Mouse (Mus musculus): ENCODE measurements at regions not wholly inside any gene's neighbourhood (a gene's known extent, or its start where the extent isn't known, plus 50 kb on each side); places are given as distances from the start of the nearest gene placed in this dataset.

- Histone ChIP-seq H3K9me3 (replicated peaks; ENCODE audit: low read length) (no peaks in the 10 kb centered on the region), H3K4me2 (ENCODE audit: insufficient read depth, low read depth, poor library complexity, severe bottlenecking) (no peak overlapping the region), H3K4me1 (ENCODE audit: control insufficient read depth in 1 of 2, insufficient read depth in 2 of 2) (no peaks in the 10 kb centered on the region), H3K9ac (ENCODE audit: insufficient read depth, low read depth) (no peak overlapping the region), H3K27me3 (replicated peaks) (no peaks in the 10 kb centered on the region), H3K4me3 (replicated peaks in 1 of 3; ENCODE audit: low read depth in 2 of 3, low read length in 2 of 3, poor library complexity in 1 of 3) (no peak overlapping the region), H3K79me2 (replicated peaks; ENCODE audit: control insufficient read depth, extremely low read depth, insufficient read depth, poor library complexity, severe bottlenecking) (no peaks in the 10 kb centered on the region), H3K27ac (ENCODE audit: insufficient read depth, low read depth) (no peak overlapping the region), H3K36me3 (replicated peaks in 1 of 2; ENCODE audit: control insufficient read depth in 1 of 2, insufficient read depth in 1 of 2, low read length in 1 of 2) (no peaks in the 10 kb centered on the region)
- no peak for TF ChIP-seq MAFK (IDR thresholded peaks at IDR 0.05; ENCODE audit: insufficient replicate concordance, low read length)
- TF ChIP-seq RCOR1 (conservative IDR thresholded peaks at IDR 0.05; ENCODE audit: low read depth, low read length) = no peak
- no peak for TF ChIP-seq CHD2 (IDR thresholded peaks at IDR 0.05; ENCODE audit: low read length)
- no peak for TF ChIP-seq E2F4 (IDR thresholded peaks at IDR 0.05; ENCODE audit: insufficient replicate concordance, low read depth, low read length)
- no peak for TF ChIP-seq HCFC1 (IDR thresholded peaks at IDR 0.05; ENCODE audit: low read depth, low read length)
- no peak for TF ChIP-seq ETS1 (conservative IDR thresholded peaks at IDR 0.05; ENCODE audit: low read depth, low read length)
- TF ChIP-seq TBP (conservative IDR thresholded peaks at IDR 0.05; ENCODE audit: low read depth, low read length) = no peak
- no peak for TF ChIP-seq MXI1 (IDR thresholded peaks at IDR 0.05; ENCODE audit: low read depth, low read length)
- no peak for DNase-seq (ENCODE audit: extremely low read depth)
- in situ Hi-C loops (cut with MboI; ENCODE audit: low pct_ligation_motif_present, low pct_unique_long_range_greater_than_20kb, low sequenced_read_pairs) = no loop called here
- dilution Hi-C loops (cut with MboI; ENCODE audit: extremely low pct_ligation_motif_present, extremely low pct_unique_long_range_greater_than_20kb, low sequenced_read_pairs) = no loop called here
Observed at GRCm38 (mm10) chr4:56636265-56636664, 103.6 kb upstream of the Gm26657 start.

- in situ Hi-C loops (cut with MboI; ENCODE audit: low pct_ligation_motif_present, low pct_unique_long_range_greater_than_20kb, low sequenced_read_pairs) = no loop called here
- no peaks in the 10 kb centered on the region for H3K27me3 ChIP-seq (replicated peaks)
Observed at GRCm38 (mm10) chr4:56633528-56633927, 106.3 kb upstream of the Gm26657 start.

GRCm38 (mm10) chr4:56630251-56630650, 109.6 kb upstream of the Gm26657 start:
- no peak overlapping the region for H3K4me3 ChIP-seq (replicated peaks in 1 of 3; ENCODE audit: low read depth in 2 of 3, low read length in 2 of 3, poor library complexity in 1 of 3)
- dilution Hi-C loops (cut with MboI; ENCODE audit: extremely low pct_ligation_motif_present, extremely low pct_unique_long_range_greater_than_20kb, low sequenced_read_pairs) = no loop called here

More at GRCm38 (mm10) chr4:56633528-56633927, 106.3 kb upstream of the Gm26657 start:
- H3K27ac ChIP-seq (ENCODE audit: insufficient read depth, low read depth) = no peak overlapping the region
- H3K79me2 ChIP-seq (replicated peaks; ENCODE audit: control insufficient read depth, extremely low read depth, insufficient read depth, poor library complexity, severe bottlenecking) = no peaks in the 10 kb centered on the region
- TF ChIP-seq SIN3A (IDR thresholded peaks at IDR 0.05; ENCODE audit: low read length) = no peak
- no peak for TF ChIP-seq CHD1 (IDR thresholded peaks at IDR 0.05; ENCODE audit: low read depth, low read length)
- TF ChIP-seq MYC (IDR thresholded peaks at IDR 0.05; ENCODE audit: low read depth, low read length) = no peak
- no peak for TF ChIP-seq GABPA (IDR thresholded peaks at IDR 0.05; ENCODE audit: insufficient replicate concordance, low read depth, low read length)
- TF ChIP-seq PAX5 (IDR thresholded peaks at IDR 0.05; ENCODE audit: low read length) = no peak
- no peak for TF ChIP-seq ZNF384 (IDR thresholded peaks at IDR 0.05; ENCODE audit: low read depth, low read length)
- TF ChIP-seq CHD2 (IDR thresholded peaks at IDR 0.05; ENCODE audit: low read length) = no peak
- TF ChIP-seq CTCF (conservative IDR thresholded peaks at IDR 0.05 in 1 of 2, IDR thresholded peaks at IDR 0.05 in 1 of 2; ENCODE audit: low read depth in 2 of 2, low read length in 2 of 2) = no peak
- no peak for TF ChIP-seq NELFE (IDR thresholded peaks at IDR 0.05; ENCODE audit: low read depth, low read length)
- no peak for TF ChIP-seq POLR2A (IDR thresholded peaks at IDR 0.05; ENCODE audit: low read depth, low read length)
- no peak for TF ChIP-seq ELF1 (IDR thresholded peaks at IDR 0.05; ENCODE audit: low read depth, low read length)
- TF ChIP-seq JUND (conservative IDR thresholded peaks at IDR 0.05; ENCODE audit: low read depth, low read length) = no peak
- TF ChIP-seq USF2 (conservative IDR thresholded peaks at IDR 0.05; ENCODE audit: low read depth, low read length) = no peak
- no peak for TF ChIP-seq RCOR1 (conservative IDR thresholded peaks at IDR 0.05; ENCODE audit: low read depth, low read length)
- TF ChIP-seq NRF1 (IDR thresholded peaks at IDR 0.05; ENCODE audit: low read depth, low read length) = no peak
- no peak for TF ChIP-seq E2F4 (IDR thresholded peaks at IDR 0.05; ENCODE audit: insufficient replicate concordance, low read depth, low read length)
- TF ChIP-seq TCF12 (IDR thresholded peaks at IDR 0.05; ENCODE audit: low read depth, low read length) = no peak
- H3K36me3 ChIP-seq (replicated peaks in 1 of 2; ENCODE audit: control insufficient read depth in 1 of 2, insufficient read depth in 1 of 2, low read length in 1 of 2) = no peaks in the 10 kb centered on the region
- H3K9me3 ChIP-seq (replicated peaks; ENCODE audit: low read length) = no peaks in the 10 kb centered on the region
- no peaks in the 10 kb centered on the region for H3K4me1 ChIP-seq (ENCODE audit: control insufficient read depth in 1 of 2, insufficient read depth in 2 of 2)
- DNase-seq (ENCODE audit: extremely low read depth) = no peak
- no peak overlapping the region for H3K9ac ChIP-seq (ENCODE audit: insufficient read depth, low read depth)
- no peak overlapping the region for H3K4me2 ChIP-seq (ENCODE audit: insufficient read depth, low read depth, poor library complexity, severe bottlenecking)
- dilution Hi-C loops (cut with MboI; ENCODE audit: extremely low pct_ligation_motif_present, extremely low pct_unique_long_range_greater_than_20kb, low sequenced_read_pairs) = no loop called here
- H3K4me3 ChIP-seq (replicated peaks in 1 of 3; ENCODE audit: low read depth in 2 of 3, low read length in 2 of 3, poor library complexity in 1 of 3) = no peak overlapping the region

More at GRCm38 (mm10) chr4:56630251-56630650, 109.6 kb upstream of the Gm26657 start:
- peaks cover 3 to 5% of the 10 kb centered on the region in 2 experiments; a peak in 3 of 4 replicates for H3K4me1 ChIP-seq (ENCODE audit: control insufficient read depth in 1 of 2, insufficient read depth in 2 of 2)
- in situ Hi-C loops (cut with MboI; ENCODE audit: low pct_ligation_motif_present, low pct_unique_long_range_greater_than_20kb, low sequenced_read_pairs) = no loop called here
- H3K9me3 ChIP-seq (replicated peaks; ENCODE audit: low read length) = no peaks in the 10 kb centered on the region
- H3K27ac ChIP-seq (ENCODE audit: insufficient read depth, low read depth) = no peak overlapping the region
- no peak for TF ChIP-seq CTCF (conservative IDR thresholded peaks at IDR 0.05 in 1 of 2, IDR thresholded peaks at IDR 0.05 in 1 of 2; ENCODE audit: low read depth in 2 of 2, low read length in 2 of 2)
- TF ChIP-seq MAX (IDR thresholded peaks at IDR 0.05; ENCODE audit: low read length) = no peak
- TF ChIP-seq BHLHE40 (IDR thresholded peaks at IDR 0.05; ENCODE audit: low read depth, low read length) = no peak
- no peak for TF ChIP-seq EP300 (IDR thresholded peaks at IDR 0.05; ENCODE audit: low read length)
- TF ChIP-seq JUND (conservative IDR thresholded peaks at IDR 0.05; ENCODE audit: low read depth, low read length) = no peak
- TF ChIP-seq MYC (IDR thresholded peaks at IDR 0.05; ENCODE audit: low read depth, low read length) = no peak
- no peak for TF ChIP-seq ELF1 (IDR thresholded peaks at IDR 0.05; ENCODE audit: low read depth, low read length)
- no peak for TF ChIP-seq MEF2A (IDR thresholded peaks at IDR 0.05; ENCODE audit: borderline replicate concordance, low read depth, low read length)
- no peak for TF ChIP-seq CHD1 (IDR thresholded peaks at IDR 0.05; ENCODE audit: low read depth, low read length)
- no peak for TF ChIP-seq TCF12 (IDR thresholded peaks at IDR 0.05; ENCODE audit: low read depth, low read length)
- no peak for TF ChIP-seq HCFC1 (IDR thresholded peaks at IDR 0.05; ENCODE audit: low read depth, low read length)
- no peak for TF ChIP-seq E2F4 (IDR thresholded peaks at IDR 0.05; ENCODE audit: insufficient replicate concordance, low read depth, low read length)
- no peak for TF ChIP-seq NRF1 (IDR thresholded peaks at IDR 0.05; ENCODE audit: low read depth, low read length)
- no peak for TF ChIP-seq JUN (IDR thresholded peaks at IDR 0.05; ENCODE audit: insufficient read depth, low read depth, low read length)
- TF ChIP-seq SMC3 (IDR thresholded peaks at IDR 0.05; ENCODE audit: low read depth, low read length) = no peak
- DNase-seq (ENCODE audit: extremely low read depth) = no peak
- no peaks in the 10 kb centered on the region for H3K79me2 ChIP-seq (replicated peaks; ENCODE audit: control insufficient read depth, extremely low read depth, insufficient read depth, poor library complexity, severe bottlenecking)
- H3K27me3 ChIP-seq (replicated peaks) = no peaks in the 10 kb centered on the region
- H3K36me3 ChIP-seq (replicated peaks in 1 of 2; ENCODE audit: control insufficient read depth in 1 of 2, insufficient read depth in 1 of 2, low read length in 1 of 2) = no peaks in the 10 kb centered on the region
- no peak overlapping the region for H3K4me2 ChIP-seq (ENCODE audit: insufficient read depth, low read depth, poor library complexity, severe bottlenecking)
- no peak overlapping the region for H3K9ac ChIP-seq (ENCODE audit: insufficient read depth, low read depth)

Measured in CH12.LX (cell line).